In the genomic region with DNA sequence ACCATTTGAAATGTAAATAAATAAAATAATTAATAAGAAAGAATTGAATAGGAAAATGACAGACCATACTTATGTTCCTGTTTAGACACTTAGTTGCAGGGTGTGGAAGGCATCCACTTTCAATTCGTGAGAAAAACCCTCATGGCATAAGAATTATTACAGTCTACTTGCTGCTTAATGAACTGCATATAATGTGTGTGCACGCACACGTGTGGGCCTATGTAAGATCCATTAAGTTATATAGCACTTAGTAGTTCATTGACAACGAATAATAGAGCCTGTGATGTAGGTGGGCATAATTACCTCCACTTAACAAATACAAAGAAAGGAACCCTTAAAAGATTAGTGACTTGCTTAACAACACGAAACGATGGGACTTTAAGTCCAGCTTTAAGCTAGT, we compare ENCODE assay signal across 16 mouse cellular contexts.
"Had no signal": no experiment of that assay in that cellular context is flagged by ENCODE, and none has a peak within 500 bp of the region (broad histone marks: within the 10 kb centered on the region; RNA-seq: fewer than 3 reads in every experiment).

No protein-coding gene starts in this region.

- H3K27ac ChIP-seq: liver, embryonic 14.5 days; midbrain, embryonic 10.5 days; midbrain, embryonic 12.5 days; stomach, embryonic 15.5 days; stomach, postnatal 0 days had no signal

- H3K4me2 ChIP-seq: lung, embryonic 14.5 days; midbrain, embryonic 12.5 days; stomach, embryonic 15.5 days had no signal

- H3K27me3 ChIP-seq: midbrain, embryonic 12.5 days; stomach, embryonic 15.5 days had no signal

- H3K4me1 ChIP-seq: midbrain, embryonic 10.5 days; midbrain, embryonic 12.5 days; stomach, embryonic 15.5 days had no signal

- H3K36me3 ChIP-seq: midbrain, embryonic 10.5 days; midbrain, embryonic 12.5 days; stomach, embryonic 15.5 days had no signal

- H3K9me3 ChIP-seq: midbrain, embryonic 10.5 days; midbrain, embryonic 12.5 days; stomach, embryonic 15.5 days had no signal

- ATAC-seq: midbrain, embryonic 16.5 days had no signal

- H3K4me3 ChIP-seq: midbrain, embryonic 10.5 days; midbrain, embryonic 12.5 days; myocyte; stomach, embryonic 15.5 days had no signal

- DNase-seq: lung, adult 18-20 months; lung, embryonic 14.5 days; lung, postnatal 10 days; lung, postnatal 4 days; midbrain, embryonic 14.5 days; right cerebral cortex, postnatal 14 days; thymus, adult 2 months; thymus, postnatal 25 days; thymus, postnatal 4 days had no signal

- H3K9ac ChIP-seq: liver, embryonic 14.5 days; lung, embryonic 14.5 days; midbrain, embryonic 12.5 days; stomach, embryonic 15.5 days had no signal
